Mouse (Mus musculus) bone marrow macrophage, adult 2 months (primary cell): Measurements from ENCODE around the gene Sapcd1.

Experiments used
- CTCF ChIP-seq: IDR thresholded peaks from 2 replicates; pipeline ENCODE4 v1.5.1; 2012; ENCODE audit warnings: low read depth, mild to moderate bottlenecking, low read length, moderate library complexity
- POLR2A ChIP-seq: IDR thresholded peaks from 2 replicates; pipeline ENCODE4 v1.6.1; 2012; ENCODE audit warnings: mild to moderate bottlenecking, low read depth, low read length, borderline replicate concordance

- no peak for TF ChIP-seq CTCF
- TF ChIP-seq POLR2A: no peak
These were observed 31.2 kb downstream of the Sapcd1 start for GRCm38 (mm10) chr17:34996411-34997141.
